Mouse (Mus musculus) monocyte, adult 2 months (primary cell): ENCODE results near the gene 2700049A03Rik.

Experiments used
- DNase-seq, 2 experiments: peaks; one replicate each; pipeline ENCODE4 v3.0.0; 2022; ENCODE audit warnings: low spot score in 2 of 2, low read depth in 1 of 2

The 2700049A03Rik gene

DNA sequence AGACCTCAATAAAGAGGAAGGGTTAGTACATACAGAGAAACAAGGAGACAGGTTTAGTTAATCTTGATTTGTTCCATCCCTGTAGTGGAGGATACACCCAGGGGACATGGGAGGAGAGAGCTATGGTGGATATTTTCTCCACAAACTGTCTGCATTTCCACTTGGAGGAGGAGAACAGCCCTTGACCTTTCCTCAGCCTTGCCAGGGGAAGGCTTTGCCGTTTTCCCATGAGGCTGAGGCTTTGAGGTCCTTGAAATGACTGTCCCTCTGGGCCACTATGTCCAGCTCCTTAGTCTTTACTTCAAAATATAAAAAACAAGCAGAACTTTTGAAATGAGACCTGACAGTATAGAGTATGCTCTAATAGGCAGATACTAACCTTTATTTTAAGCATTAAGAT, 33.3 kb downstream of the 2700049A03Rik start:
- no peak for DNase-seq

DNA sequence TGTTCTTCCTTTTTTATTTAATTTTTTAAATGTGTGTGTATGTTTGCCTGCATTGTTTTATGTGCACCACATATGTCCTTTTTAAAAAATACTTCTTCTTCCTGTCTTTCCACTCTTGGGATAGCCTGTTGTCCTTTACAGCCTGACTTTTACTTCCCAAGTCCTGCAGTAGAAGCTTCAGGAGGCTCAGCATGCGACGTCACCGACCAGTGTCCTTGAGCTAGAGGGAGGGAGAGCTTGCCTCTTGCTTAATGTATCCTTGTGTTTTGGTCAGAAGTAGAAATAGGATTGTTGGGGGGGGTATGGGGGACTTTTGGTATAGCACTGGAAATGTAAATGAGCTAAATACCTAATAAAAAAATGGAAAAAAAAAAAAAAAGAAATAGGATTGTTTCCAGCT, 47.1 kb downstream of the 2700049A03Rik start:
- DNase-seq, result no peak

- DNase-seq, result no peak
Observed at GRCm38 (mm10) chr12:71184396-71184795, 47.7 kb downstream of the 2700049A03Rik start.

DNA sequence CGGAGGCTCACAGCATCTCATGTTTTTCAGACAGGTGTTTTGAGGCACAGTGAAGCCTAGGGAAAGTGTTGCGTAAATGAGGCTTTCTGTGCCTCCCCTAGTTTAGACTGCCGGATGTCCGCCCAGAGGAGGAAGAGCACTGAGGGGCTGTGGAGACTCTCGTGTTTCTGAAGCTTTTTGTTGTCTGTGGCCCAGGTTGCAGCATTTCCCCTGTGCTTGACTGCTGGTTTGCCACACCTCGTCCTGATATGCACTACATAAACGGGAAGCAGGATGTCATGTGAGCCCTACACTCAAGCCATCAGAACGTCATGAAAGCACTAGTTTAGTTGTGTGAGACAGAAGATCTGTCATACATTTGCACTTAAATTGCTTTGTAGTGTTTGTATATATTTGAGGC, 56.1 kb downstream of the 2700049A03Rik start:
- no peak for DNase-seq

GRCm38 (mm10) chr12:71197671-71198070, 61.0 kb downstream of the 2700049A03Rik start:
- no peak for DNase-seq

- DNase-seq, result no peak
Observed at GRCm38 (mm10) chr12:71201753-71202152, 65.1 kb downstream of the 2700049A03Rik start.

- no peak for DNase-seq
Observed at GRCm38 (mm10) chr12:71204303-71204702, 67.7 kb downstream of the 2700049A03Rik start.

DNA sequence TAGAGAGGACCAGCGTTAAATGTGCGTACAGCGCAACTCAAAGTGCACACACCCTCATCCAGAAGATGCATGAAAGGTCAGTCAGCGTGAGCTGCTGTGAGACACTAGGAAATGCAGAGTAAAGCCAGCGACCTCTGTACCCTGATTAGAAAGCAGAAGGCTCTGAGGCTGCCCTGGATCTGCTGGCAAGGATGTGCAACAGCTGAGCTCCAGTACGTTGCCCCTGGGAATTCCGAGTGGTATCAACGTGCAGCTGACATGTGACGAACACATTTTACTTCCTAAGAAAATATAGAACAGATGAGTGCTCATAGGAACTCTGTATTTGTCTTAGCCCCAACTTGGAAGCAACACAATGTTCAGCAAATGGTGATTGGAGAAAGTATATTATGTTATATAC, 80.5 kb downstream of the 2700049A03Rik start:
- no peak for DNase-seq

DNA sequence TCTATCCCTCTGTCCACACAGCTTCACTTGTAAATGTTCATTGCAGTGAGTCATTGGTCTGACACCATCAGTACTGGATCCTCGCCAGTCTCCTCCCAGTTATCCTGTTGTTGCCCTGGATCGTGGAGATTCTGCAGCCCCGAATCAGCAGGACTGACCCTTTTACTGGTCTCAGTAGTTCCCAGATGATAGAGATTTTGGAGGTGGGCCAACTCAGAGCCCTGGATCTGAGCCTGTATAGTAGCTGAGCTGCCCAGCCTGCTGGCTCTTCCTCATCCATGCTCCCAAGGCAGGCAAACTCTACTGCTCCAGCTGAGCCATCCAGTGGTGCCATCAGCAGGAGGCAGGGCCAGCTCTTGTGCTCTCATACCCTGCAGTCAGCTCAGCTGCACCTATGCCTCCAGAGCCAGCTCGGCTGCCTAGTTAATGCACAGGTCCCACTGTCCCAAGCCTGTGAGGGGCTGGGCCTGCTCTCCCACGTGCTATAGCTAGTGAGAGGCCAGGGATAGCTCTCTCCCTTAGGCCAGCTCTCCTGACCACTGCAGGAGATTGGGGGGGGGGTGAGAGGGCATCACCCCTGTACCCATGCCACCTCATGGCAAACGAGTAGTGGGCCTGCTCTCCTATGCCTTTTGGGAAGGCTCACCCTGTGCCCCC, 81.3 kb downstream of the 2700049A03Rik start:
- DNase-seq, result no peak

- DNase-seq, result no peak
Observed at GRCm38 (mm10) chr12:71222761-71223160, 86.1 kb downstream of the 2700049A03Rik start.

DNA sequence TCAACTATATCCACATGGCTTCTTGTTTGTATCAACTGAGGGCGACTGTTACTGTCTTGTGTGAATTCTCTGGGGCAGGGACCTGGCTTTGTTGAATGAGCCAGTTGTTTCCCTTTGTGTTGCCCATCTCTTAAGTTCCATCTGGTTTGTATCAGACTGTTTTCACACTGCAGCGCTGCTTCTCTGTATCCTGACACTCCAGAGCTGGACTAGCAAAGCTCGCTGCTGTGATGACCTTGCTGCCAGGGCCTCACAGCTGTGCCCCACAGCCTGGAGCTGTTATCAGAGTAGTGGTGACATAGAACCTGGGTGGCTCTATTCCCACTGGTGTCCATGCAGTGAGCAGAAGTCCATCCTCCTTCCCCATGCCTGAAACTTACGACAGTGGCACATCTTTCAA, 91.1 kb downstream of the 2700049A03Rik start:
- no peak for DNase-seq

DNA sequence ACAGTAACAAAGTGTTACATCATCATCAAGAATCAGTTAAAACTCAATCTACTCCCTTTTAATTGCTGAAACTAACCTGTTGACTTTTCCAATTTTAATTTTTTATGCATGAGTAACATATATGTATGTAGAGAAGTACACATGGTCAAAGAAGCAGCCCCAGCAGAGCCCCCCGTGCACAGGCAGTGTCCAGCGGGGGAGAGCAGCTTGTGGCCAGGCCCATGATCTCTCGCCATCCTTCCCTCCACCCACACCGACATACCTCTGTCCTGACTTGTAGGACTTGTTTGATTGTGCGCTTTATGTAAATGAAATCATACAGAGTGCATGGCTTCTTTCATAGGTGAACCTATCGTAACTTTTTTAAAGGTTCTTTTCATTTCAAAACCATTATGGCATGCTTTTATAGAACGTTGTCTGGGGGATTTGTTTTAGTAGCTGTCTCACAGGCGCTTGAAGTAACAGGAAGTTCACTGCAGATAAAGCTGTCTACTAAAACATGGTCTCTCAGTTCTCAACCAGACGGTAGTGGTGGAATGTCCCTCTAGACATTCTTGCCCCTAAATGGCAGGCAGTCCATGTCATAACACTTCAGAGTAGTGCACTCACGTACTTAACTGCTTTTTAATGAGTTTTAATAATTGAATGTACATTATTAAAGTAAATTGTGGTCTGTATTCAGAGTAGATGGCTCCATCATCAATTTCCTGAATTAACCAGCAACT, 92.4 kb downstream of the 2700049A03Rik start:
- no peak for DNase-seq

DNA sequence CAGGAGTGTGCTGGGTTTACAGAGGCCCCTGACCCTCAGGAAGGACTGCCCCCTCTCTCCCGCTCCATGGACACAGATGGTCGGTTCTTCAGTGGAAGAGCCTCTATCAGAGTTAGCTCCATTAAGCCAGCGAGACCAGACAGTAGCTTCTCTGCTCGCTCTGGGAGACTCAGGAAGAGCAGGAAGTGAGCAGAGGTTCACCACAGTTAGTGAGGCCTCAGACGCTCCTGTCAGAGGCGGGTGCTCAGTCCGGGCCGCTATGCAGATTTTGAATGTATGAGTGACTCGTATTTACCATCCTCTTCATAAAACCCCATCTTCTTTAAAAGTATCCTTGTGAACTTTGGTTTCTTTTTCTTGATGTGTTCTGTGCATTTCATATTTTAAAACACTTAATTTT, 94.9 kb downstream of the 2700049A03Rik start:
- DNase-seq, result no peak

- DNase-seq, result no peak
Observed at GRCm38 (mm10) chr12:71233426-71233825, 96.8 kb downstream of the 2700049A03Rik start.

DNA sequence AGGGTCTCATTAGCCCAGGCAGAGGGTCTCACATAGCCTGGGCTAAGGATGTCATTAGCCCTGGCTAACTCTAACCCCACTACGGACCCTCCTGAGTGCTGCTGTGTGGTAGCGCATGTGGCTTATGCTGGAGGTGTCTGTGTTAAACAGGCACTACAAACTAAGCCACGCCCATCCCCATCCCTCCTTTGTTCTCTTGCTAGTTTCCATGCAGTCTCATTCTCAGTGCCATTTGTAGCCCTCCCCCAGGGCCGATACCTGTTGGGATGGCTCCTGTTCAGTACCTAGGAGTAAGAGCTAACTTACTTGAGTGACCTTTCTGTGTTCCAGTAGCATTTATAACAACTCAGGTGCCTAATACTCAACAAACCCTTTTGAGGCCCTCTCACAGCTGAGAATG, 100.4 kb downstream of the 2700049A03Rik start:
- DNase-seq, result no peak

DNA sequence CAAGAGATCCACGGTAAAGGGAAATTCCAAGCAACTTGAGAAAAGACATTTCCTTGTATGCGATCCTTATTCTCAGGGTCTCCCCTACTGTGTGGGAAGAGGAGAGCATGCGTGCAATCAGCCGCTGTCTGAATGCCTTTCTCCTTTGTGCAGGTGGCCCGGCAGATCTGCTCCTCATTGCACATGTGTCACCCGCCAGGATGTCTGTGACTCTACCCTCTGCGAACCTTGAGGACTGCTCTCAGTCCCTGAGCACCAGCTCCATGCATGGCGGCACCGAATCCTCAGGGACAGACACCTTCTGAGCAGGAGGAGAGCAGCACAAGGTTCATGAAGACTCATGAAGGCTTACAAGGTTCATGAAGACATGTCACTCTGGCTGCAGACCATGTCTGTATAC, 106.1 kb downstream of the 2700049A03Rik start:
- no peak for DNase-seq

GRCm38 (mm10) chr12:71244766-71245390, 108.2 kb downstream of the 2700049A03Rik start:
- no peak for DNase-seq

GRCm38 (mm10) chr12:71247191-71247590, 110.5 kb downstream of the 2700049A03Rik start:
- no peak for DNase-seq

DNA sequence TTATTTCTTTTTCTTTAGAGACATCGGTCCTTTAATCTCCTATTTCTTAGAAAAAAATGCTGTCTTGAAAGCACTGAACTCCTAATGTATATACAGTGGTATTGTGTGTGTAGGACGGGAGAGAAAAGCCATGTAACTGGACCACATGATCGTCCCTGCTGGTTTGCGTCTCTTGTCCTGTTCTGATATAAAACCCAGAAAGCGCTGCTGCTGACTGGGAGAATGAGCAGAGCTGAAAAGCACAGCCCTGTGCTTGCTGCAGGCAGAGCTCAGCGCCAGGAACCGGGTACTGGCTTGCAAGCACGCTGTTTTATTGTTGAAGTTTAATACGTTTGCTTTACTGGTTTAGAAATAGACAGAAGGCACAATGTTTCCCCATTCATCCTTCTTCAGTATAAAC, 112.7 kb downstream of the 2700049A03Rik start:
- DNase-seq, result no peak

DNA sequence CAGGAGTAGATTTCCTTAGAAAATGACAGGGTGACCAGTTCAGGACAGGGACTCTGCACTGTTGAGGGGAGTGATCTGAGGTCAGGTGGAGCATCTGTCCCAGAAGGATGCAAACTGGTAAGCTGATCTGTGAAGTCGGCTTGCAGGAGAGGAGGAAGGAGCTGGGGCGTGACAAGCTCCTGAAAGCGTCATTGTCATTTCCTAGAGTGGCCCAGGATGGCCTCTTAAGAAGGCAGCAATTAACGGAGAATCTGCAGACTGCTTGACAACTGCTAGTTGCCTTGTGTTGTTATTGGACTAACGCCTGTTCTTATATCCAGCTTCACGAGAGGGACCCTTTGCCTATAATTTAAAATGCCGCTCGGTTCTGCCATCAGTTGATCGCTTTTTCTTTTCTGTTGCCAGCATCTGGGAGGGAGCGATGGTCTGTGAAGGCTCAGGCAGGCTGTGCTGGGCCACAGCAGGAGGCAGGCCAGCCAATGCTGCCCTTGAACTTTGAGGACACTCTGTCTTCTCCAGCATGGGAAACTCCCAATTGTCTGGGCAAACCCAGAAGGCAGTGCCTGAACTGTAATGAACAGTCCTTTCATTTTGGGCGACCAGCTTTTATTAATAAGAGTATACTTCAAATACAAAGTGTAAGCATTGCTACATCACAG, 116.0 kb downstream of the 2700049A03Rik start:
- no peak for DNase-seq

GRCm38 (mm10) chr12:71254779-71255178, 118.1 kb downstream of the 2700049A03Rik start:
- DNase-seq, result no peak
